Mouse (Mus musculus) erythroblast, embryonic 14.5 days (primary cell): ENCODE measurements around the gene Ewsr1.

ENCODE experiments used
- GATA1 ChIP-seq: IDR thresholded peaks from 2 replicates; pipeline ENCODE4 v1.6.1; 2012; ENCODE audit warnings: low read length, inconsistent platforms, mixed read lengths
- TAL1 ChIP-seq: IDR thresholded peaks from 3 replicates; pipeline ENCODE4 v1.6.1; 2012; ENCODE audit warnings: low read length, inconsistent platforms, mixed read lengths

- no peak for TF ChIP-seq GATA1
- no peak for TF ChIP-seq TAL1
Measured at GRCm38 (mm10) chr11:5100283-5100682, 1.2 kb upstream of the Ewsr1 start.
